Mouse (Mus musculus): Measurements from ENCODE around the gene Eya2.

Eya2 gene

GRCm38 (mm10) chr2:165652281-165652680 is 57.4 kb downstream of the Eya2 start:
- no peak for DNase-seq (ENCODE audit: low spot score in 2 of 2)

- DNase-seq (ENCODE audit: low spot score in 2 of 2), result peak in 1 of 2 experiments; percentile 38
These were observed 58.4 kb downstream of the Eya2 start for GRCm38 (mm10) chr2:165653001-165653921.

- DNase-seq (ENCODE audit: low spot score in 2 of 2), result no peak
These were observed 59.3 kb downstream of the Eya2 start for GRCm38 (mm10) chr2:165654151-165654550.

- DNase-seq (ENCODE audit: low spot score in 2 of 2), result peak; percentile 75 to 84
These were observed 60.1 kb downstream of the Eya2 start for GRCm38 (mm10) chr2:165654696-165655491.

GRCm38 (mm10) chr2:165656541-165656940 is 61.7 kb downstream of the Eya2 start:
- DNase-seq (ENCODE audit: low spot score in 2 of 2), result no peak

GRCm38 (mm10) chr2:165656956-165657355 is 62.1 kb downstream of the Eya2 start:
- DNase-seq (ENCODE audit: low spot score in 2 of 2), result no peak

- DNase-seq (ENCODE audit: low spot score in 2 of 2), result no peak
These were observed 64.7 kb downstream of the Eya2 start for GRCm38 (mm10) chr2:165659552-165659951.

GRCm38 (mm10) chr2:165663266-165663665 is 68.4 kb downstream of the Eya2 start:
- no peak for DNase-seq (ENCODE audit: low spot score in 2 of 2)

GRCm38 (mm10) chr2:165664648-165665047 is 69.8 kb downstream of the Eya2 start:
- no peak for DNase-seq (ENCODE audit: low spot score in 2 of 2)

- no peak for DNase-seq (ENCODE audit: low spot score in 2 of 2)
These were observed 70.3 kb downstream of the Eya2 start for GRCm38 (mm10) chr2:165665176-165665575.

- no peak for DNase-seq (ENCODE audit: low spot score in 2 of 2)
These were observed 72.3 kb downstream of the Eya2 start for GRCm38 (mm10) chr2:165667096-165667495.

- no peak for DNase-seq (ENCODE audit: low spot score in 2 of 2)
These were observed 87.9 kb downstream of the Eya2 start for GRCm38 (mm10) chr2:165682719-165683118.

GRCm38 (mm10) chr2:165687516-165687915 is 92.7 kb downstream of the Eya2 start:
- no peak for DNase-seq (ENCODE audit: low spot score in 2 of 2)

GRCm38 (mm10) chr2:165688896-165689295 is 94.1 kb downstream of the Eya2 start:
- no peak for DNase-seq (ENCODE audit: low spot score in 2 of 2)

- DNase-seq (ENCODE audit: low spot score in 2 of 2), result no peak
These were observed 96.2 kb downstream of the Eya2 start for GRCm38 (mm10) chr2:165691016-165691415.

- DNase-seq (ENCODE audit: low spot score in 2 of 2), result peak; percentile 77 to 86
These were observed 98.3 kb downstream of the Eya2 start for GRCm38 (mm10) chr2:165692944-165693660.

- peak in 1 of 2 experiments; percentile 14 for DNase-seq (ENCODE audit: low spot score in 2 of 2)
These were observed 99.9 kb downstream of the Eya2 start for GRCm38 (mm10) chr2:165694767-165695166.

- no peak for DNase-seq (ENCODE audit: low spot score in 2 of 2)
These were observed 105.5 kb downstream of the Eya2 start for GRCm38 (mm10) chr2:165700252-165700908.

- no peak for DNase-seq (ENCODE audit: low spot score in 2 of 2)
These were observed 108.4 kb downstream of the Eya2 start for GRCm38 (mm10) chr2:165703033-165703805.

GRCm38 (mm10) chr2:165708266-165708665 is 113.4 kb downstream of the Eya2 start:
- DNase-seq (ENCODE audit: low spot score in 2 of 2), result no peak

GRCm38 (mm10) chr2:165716688-165717087 is 121.9 kb downstream of the Eya2 start:
- DNase-seq (ENCODE audit: low spot score in 2 of 2), result peak; percentile 29 to 37
